Mouse (Mus musculus): ENCODE measurements around the gene Ypel3.
"Not testable (repeated sequence)": the region's sequence is repeated elsewhere in the genome, so short reads cannot be mapped to it uniquely, and the experiment has no call there.

The Ypel3 gene

GRCm38 (mm10) chr7:126776598-126777057, at the start of gene Ypel3:
Gene Ypel3, plus strand, starts transcription at chr7:126776955.
- peak; percentile 96 for DNase-seq

DNA sequence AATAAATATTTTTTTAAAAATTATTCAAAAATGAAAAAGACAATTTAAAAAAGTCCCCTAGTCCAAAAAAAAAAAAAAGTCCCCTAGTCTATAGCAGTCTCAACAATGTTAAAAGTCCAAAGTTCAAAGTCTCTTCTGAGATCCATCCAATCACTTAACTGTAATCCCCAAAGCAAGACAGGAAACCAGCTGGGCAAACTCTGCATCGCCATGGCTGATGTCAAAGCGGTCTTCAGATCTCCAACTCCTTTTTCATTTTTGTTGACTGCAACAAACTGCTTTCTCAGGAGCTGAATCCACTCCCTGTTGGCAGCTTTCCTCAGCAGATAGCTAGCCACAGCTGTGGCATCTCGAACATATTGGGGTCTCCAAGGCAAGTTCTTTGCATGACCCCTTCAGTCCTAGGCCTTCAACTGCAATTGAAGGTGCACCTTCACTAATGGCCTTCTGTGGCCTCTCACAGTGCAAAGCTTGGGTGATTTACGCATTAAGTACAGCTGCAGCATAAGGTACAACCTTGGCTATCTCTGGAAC, 46.4 kb upstream of the Ypel3 start:
- not testable (repeated sequence) for DNase-seq

- DNase-seq: no peak
Measured at GRCm38 (mm10) chr7:126736122-126736521, 40.6 kb upstream of the Ypel3 start.

- DNase-seq: no peak
Measured at GRCm38 (mm10) chr7:126739551-126739950, 37.2 kb upstream of the Ypel3 start.

DNA sequence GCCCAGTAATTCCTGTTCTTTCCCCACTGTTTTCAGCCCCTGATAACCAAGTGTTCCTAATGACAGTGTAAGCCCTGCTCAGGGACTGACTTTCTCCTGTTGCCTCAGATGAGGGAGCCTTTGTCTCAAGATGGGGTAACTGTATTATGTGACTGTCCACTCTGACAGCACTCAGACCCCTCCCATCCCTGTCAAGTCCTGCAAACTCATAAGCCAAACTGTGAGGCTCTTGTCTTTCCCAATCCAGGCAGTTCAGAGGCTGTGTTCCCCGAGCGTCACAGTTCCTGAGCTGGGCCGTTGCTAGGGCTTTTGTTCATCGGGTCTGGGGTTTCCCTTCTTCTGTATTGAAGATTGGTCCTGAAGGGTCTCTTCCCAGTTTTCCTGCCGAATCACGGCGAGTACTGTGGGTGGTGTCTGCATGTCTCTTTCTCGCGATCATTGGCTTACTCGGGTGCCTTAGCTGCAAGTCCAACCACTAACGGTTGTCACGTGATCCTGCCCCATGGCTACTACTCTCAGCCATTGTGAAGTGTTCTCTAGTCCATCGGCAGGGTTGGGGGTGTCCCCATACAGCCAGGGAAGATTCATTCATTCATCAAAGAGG, 36.5 kb upstream of the Ypel3 start:
- no peak for DNase-seq

DNA sequence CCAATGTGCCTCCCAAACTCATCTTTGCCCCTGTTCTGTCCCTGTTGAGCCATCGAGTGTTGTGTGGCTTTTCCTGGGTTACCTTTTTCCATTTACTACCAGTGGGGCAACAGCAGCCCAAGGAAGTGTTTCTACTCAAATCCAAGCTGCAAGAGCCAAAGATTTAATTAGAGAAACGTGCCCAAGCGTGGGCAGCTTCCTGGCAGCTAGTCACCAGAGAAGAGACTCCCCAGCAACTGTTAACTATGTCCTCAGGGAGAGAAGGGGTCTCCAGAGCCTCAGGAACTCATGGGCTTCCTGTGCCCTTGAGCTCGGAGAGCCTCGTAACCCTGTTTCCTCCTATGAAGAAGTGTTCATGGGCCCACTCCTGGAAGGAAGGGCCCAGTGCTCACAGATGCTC, 35.8 kb upstream of the Ypel3 start:
- DNase-seq: no peak

GRCm38 (mm10) chr7:126741452-126741851, 35.3 kb upstream of the Ypel3 start:
- DNase-seq: no peak

DNA sequence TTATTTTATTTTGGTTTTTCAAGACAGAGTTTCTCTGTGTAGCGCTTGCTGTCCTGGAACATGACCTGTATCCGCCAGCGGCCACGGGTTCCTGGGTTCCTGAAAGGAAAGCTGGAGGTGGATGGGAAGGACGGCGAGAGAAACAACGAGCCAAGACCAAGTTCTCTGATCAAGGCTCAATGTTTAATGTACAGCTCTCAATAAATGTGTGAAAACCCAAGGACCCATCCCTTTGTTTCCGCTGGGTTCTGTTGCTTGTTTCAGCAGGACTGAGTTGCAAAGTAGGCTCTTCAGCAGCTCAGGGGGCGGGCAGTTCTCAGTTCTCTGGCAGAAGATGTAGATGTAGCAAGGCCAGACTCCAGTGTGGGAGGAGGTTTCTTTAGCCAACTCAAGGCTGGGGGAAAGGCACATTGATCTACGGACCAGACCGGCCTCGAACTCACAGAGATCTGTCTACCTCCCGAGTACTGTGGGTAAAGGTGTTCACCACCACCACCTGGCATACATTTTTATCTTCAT, 34.7 kb upstream of the Ypel3 start:
- no peak for DNase-seq

DNA sequence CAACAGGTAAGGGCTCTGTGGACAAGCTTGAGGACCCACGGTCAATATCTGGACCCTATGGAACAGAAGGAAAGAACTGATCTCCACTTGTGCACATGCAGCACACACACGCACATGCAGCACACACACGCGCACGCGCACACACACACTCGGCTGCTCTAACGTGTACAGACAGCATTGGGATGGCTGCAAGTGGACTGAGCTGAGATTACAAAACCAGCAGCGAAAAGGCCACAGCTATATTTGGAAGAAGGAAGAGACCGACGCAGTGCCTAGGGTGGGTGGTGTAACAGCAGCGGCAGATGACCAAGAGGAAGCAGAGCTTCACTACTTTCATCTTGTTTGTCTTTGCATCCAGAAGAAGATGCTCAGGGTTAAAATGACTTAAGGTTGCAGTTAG, 30.7 kb upstream of the Ypel3 start:
- no peak for DNase-seq

- no peak for DNase-seq
Measured at GRCm38 (mm10) chr7:126746798-126747197, 30.0 kb upstream of the Ypel3 start.

DNA sequence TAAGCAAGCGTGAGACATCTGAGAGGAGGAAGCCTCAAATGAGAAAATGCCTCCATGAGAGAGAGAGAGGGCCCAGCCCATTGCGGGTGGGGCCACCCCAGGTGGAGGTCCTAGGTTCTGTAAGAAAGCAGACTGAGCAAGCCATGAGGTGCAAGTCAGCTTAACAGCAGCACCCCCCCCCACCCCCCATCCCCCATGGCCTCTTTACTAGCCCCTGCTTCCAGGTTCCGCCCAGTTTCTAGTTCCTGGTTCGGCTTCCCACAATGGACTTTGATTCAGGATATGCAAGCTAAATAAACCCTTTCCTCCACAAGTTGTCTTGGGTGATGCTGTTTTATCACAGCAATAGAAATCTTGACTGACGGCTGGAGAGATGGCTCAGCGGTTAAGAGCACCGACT, 27.9 kb upstream of the Ypel3 start:
- no peak for DNase-seq

DNA sequence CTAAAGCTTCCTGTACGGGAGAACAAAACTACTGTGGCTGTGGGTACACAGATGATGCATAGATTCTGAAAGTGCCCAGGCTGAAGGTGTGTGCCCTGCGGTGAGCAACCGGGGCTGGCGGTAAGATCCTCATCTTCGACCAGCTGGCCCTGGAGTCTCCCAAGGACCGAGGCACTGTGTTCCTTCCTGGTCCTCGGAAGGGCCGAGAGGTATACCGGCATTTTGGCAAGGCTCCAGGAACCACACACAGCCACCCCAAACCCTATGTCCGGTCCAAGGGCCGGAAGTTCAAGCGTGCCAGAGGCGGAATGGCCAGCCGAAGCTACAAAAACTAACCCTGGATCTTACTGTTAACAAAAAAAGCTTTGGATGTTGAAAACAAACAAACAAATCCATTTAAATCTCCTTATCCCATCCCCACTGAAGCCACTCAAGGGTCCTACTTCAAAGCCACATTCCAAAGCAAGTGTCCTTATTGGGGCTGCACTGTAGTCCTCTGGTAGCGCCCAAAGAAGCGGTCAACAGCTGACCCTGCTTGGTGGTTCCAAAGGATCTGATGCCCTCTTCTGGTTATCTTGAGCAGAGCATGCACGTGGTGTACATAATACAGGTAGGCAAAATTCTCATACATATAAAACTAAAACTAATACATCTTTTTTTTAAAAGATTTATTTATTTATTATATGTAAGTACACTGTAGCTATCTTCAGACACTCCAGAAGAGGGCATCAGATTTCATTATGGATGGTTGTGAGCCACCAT, 27.0 kb upstream of the Ypel3 start:
- DNase-seq: no peak

- DNase-seq: peak; percentile 88
Measured at GRCm38 (mm10) chr7:126754866-126755265, 21.9 kb upstream of the Ypel3 start.

DNA sequence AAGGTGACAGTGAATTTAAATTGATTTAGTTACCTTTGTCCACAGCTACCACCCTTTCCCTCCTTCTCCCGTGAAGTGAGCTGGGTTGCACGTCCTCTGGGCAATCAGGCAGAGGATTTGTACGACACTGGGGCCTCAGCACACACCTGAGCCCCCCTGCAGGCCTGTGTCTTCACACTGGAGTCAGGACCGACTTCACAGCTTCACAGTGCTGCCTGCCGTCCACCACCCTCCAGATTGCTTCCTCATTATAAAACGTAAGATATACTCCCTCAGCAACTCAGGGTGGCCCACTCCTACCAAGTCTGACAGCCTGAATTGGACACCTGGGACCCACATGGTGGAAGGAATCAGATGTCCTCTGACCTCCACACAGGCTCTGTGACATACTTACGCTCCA, 18.2 kb upstream of the Ypel3 start:
- no peak for DNase-seq

- DNase-seq: peak; percentile 93
Measured at GRCm38 (mm10) chr7:126759050-126759671, 17.6 kb upstream of the Ypel3 start, which contains the start of gene Mapk3. Gene Mapk3, plus strand, starts transcription at chr7:126759601.

GRCm38 (mm10) chr7:126759672-126760390, 16.9 kb upstream of the Ypel3 start:
- peak; percentile 76 for DNase-seq

DNA sequence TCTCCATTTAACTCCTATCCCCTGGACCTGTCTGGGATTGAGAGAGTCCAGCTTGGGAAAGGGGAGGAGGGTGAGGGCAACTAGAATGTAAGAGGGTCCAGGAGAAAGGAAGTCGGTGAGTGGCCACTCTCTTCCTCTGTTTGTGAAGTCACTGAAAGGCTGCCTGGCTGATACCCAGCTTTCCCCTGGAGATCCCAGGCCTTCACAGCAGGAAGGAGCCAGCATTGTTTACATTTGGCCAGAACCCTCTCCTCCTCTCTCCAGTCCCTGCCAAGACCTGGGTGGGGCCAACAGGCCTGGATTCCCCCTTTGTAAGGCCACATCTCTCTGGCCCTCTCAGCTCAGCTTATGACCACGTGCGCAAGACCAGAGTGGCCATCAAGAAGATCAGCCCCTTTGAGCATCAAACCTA, 16.4 kb upstream of the Ypel3 start:
- peak; percentile 85 for DNase-seq

DNA sequence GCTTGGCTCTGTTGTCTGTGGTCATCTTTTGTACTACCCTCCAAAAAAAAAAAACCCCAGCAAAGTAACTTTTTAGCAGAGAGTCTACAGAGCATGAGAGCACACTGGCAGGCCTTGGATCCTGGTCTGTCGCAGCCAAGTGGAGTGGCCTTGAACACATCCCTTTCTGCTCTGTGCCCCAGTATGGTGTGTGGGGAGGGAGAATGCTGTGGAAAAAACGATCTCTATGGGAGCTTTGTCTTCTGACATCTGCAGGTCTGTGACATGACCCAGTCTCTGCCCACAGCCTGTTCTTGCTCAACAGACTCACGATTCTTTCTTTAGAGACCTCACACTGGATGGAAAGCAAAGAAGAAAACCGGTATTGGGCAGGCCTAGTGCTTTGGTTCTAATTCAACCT, 15.8 kb upstream of the Ypel3 start:
- no peak for DNase-seq

GRCm38 (mm10) chr7:126761529-126762067, 15.2 kb upstream of the Ypel3 start:
- DNase-seq: no peak

DNA sequence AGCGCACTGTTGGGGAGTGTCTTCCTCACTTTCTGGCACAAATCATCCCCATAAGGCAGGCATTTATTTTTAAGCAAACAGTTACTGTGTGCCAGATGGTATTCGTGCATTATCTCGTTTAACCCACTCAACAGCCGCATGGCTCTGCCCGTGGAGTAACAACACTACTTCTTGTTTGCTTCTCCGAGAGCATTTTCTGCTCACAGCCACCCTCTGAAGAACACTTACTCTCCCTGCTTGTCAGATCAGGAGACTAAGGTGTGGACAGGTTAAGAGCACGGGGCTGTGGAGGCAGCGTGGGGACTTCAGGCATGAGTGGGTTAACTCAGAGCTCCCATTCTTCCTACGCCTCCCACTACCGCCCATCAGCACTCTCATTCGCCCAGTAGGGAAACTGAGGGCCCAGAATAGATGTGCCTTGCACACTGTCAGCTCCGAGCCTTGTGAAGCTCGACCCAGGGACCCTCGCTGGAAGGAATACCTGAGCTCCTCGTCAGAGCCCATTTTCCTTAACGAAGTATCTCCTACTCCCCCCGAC, 14.2 kb upstream of the Ypel3 start:
- DNase-seq: peak; percentile 31

- peak; percentile 22 for DNase-seq
Measured at GRCm38 (mm10) chr7:126765540-126765939, 11.2 kb upstream of the Ypel3 start.

DNA sequence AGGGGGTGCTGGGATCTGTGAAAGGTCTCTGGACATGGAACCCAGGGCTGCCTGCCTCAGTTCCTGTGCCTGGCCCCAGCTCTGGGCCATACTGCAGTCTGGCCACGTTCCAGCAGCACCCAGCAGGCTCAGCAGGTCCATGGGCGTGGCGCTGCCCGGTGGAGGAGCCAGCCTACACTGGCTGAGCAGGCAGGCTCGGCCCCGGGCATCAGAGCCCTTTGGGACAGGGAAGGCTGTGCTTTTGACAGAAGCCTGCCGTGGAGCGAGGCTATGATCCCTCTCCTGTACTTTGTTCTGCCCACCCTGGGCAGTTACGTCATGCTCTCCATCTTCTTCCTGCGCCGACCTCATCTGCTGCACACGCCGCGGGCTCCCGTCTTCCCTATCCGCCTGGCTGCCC, 10.6 kb upstream of the Ypel3 start, which contains the start of gene Gdpd3:
Gene Gdpd3 (plus strand): TSS at position 134 of the 400 bp plus-strand sequence.
- DNase-seq: peak; percentile 11
